Mouse (Mus musculus): ENCODE results near the gene Fnip2.
"Not testable (repeated sequence)": the region's sequence is repeated elsewhere in the genome, so short reads cannot be mapped to it uniquely, and the experiment has no call there.

The Fnip2 gene

DNA sequence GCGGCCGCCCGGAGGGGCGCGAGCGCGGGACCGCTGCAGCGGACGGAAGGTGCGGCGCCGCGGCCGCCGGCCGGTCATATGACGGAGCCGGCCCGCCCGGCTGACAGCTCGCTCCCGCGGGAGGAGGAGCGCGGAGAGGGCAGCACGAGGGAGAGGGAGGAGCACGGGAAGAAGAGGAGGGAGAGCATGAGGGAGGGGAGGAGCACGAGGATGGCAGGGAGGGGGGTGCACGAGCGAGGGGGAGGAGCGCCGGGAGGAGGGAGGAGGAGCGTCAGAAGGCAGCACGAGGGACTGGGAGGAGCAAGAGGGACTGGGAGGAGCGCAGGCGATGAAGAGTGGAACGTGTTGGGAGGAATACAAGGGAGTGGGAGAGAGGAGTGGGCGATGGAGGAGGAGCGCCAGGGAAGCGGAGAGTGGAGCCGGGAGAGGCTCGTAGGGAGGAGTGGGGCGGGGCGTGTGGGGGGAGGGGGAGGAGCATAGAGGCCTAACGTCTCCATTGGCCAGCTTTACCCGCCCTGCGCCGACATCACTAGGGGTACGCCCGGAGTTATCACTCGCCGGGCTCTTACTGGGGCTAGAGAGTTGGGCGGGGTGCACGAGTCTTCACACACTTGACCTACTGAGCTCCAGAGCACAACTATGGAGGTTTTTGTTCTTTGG, at the start of gene Fnip2:
Gene Fnip2, minus strand, starts transcription at position 94 of the 660 bp plus-strand sequence.
- DNase-seq, result peak; percentile 92 to 95

DNA sequence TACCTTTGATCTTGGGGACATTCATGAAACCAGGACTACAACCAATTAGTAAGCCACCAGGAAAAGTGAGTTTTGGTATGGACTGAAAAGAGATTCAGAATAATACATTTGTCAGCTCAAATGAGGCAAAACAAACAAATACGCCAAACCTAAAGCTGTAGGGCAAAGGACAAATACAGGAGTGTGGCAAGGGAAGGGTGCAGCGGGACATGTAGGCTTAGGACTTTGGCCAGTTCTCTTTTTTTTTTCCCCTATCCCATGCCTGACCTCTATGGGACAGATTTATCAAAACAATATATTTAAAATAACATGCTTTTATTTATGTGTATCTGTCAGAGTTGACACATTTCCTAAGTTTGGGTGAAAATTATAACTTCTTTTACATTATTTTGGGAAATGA, 42.3 kb upstream of the Fnip2 start:
- no peak for DNase-seq

DNA sequence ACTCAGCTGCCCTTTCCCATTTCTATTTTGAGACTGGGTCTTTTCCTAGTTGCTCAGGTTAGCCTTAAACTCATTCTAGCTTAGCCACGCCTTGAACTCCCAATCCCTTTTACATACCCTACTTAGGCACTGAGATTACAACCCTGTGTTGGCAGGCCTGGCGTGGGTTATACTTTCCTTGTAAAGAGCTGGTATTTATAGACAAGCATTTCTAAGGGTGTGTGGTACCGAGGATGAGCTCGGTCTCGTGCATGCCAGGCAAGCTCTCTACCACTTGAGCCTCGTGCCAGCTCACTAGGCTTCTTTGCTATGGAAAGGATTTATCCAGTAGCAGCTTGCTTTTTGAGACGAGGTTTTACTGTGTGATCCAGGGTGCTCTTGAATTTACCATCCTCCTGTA, 27.9 kb upstream of the Fnip2 start:
- DNase-seq, result no peak

DNA sequence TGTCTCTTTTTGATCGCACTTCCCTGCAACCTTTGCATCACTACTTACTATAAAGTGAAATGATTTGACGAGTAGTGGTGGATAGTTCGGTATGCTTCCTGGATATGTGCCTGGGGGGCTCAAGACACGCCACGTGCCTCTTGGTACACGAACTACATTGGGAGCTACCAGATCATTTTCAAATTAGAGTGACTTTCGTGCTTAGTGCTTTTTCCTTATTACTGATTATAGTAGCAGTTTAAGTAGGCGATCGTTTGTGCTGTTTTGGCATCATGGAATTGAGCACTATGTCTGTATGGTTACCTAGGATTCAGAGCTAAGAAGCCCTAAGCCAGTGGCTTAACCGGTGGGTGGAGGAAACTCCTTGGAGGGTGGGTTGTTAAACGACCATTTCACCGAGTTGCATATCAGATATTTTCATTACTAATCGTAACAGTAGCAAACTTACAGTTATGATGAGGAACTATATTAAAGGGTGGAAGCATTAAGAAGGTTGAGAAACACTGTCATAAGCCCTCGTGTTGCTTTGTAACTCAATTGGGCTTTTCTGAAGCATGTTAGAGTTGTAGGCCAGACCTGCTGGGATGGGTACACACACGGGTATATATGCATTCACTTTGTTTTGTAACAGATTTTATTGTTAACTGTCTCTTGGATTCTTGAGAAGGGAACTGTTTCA, 24.3 kb upstream of the Fnip2 start:
- no peak for DNase-seq

DNA sequence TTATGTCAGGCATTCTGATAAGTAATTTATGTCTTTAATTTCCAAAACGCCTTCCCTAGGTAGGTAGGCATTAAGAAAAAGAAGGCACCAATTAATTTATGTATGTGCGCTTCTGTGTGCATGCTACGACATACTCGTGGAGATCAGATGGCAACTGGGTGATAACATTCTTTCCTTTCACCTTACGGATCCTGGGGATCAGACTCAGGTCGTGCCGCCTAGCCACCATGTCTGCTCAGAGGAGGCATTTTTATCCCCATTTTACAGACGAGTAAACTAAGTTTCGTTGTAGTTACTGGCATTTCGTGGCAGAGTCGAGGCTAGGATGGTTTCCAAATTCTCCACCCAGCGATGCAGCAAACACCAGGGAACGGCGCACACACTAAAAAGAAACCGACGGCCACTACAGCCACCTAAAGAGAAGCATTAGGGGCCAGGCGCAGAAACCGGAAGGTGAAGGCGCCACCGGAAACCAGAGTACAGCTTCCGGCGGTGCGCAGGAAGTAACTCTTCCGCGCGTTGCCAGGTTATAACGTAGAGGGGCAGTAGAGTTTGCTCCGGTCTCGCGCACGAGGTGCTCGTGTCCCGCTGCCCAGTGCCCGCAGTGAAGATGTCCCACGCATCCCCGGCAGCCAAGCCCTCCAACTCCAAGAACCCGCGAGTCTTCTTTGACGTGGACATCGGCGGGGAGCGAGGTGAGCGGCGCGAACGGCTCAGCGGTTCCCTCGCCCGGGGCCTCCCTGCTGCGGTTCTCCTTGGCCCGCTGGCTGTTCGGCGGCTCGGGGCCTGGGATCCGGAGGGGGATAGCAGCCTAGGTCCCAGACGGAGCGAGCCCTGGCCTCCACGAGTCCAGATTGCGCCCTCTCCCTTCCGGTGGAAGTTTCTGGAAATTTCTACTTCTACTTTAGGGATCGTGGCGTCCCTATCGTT, 23.5 kb upstream of the Fnip2 start, which contains the start of gene Ppid:
Gene Ppid, plus strand, starts transcription at position 480 of the 930 bp plus-strand sequence.
- peak; percentile 83 to 87 for DNase-seq

DNA sequence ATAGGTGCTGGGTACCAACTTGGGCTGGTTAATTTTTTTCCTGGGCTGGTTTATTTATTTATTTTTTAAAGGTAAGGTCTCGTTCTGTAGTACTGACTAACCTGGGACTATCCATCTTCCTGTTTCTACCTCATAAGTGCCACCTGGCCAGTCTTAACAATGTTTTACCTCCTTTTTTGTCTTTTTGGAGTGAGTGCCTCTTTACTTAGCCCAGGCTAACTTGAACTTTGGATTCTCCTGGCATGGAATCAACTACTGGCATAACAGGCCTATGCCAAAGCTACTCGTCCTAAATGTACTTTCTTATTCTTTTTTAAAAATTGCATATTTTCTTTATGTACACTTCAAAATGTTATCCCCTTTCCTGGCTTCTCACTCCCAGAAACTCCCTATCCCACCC, 22.1 kb upstream of the Fnip2 start:
- DNase-seq, result peak; percentile 31 to 69

DNA sequence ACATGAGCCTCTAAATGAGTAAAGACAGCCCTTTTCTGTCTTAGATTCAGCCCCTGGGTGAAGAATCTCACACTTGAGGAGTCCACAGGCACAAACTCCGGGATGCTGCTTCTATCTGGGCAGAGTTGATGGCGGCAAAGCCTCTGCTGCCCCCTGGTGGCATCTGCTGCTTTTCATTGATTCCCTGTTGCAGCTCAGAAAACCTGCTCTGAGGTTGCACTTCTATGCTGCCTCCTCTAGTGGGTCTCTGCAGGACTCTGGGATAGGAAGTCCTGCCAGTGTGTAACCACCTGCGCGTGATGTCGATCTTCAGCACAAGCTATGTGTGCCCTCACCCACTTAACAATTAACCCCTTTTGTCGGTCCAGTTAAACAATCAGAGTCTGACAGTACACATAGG, 19.2 kb upstream of the Fnip2 start:
- DNase-seq, result peak; percentile 93 to 95

DNA sequence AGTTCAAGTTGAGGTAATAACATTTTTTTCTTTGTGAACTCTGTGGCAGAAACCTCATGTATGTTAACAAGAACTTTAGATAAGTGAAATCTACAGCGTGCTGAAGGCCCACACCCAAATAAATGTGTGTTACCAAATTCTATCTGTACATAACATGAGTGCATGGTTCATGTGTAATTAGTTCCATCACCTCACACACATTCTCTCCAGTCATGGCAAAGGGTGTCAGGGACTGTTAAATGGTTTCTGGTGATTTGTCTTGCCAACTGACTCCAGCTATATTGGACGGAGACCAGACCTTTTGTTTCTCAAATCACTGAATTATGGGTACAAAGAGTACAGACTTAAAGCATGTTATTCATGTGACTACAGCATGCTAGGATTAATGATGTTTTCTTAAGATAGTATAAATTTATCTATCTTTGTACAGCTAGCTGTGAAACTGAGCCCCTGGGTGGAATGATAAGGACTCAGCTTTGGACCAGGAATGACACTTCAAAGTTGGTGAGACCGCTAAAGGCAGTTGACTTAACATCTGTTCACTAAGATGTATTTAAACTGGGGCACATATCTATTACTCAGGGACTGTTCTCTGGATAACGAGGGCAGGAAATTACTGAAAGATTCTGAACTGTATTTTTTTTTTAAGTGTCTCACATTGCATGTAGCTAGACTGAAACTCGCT, 12.4 kb upstream of the Fnip2 start:
- DNase-seq, result no peak

DNA sequence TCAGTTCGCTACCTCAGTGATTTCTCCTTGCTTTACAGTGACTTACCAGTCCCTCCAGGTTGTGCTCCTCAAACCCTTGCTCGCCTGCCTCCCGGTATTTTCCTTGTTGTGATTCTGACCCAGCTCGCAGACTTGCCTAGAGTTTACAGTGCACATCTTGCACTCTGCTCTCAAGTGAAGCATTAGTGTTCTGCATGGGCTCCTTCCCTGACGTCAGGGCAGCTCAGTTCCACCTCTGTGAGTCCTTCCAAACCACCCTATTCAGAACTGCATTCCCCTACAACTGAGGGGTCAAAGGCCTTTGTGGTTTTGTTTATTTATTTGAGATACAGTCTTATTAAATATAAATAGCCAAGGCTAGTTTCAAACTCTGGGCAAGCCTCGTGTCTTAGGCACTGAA, 10.6 kb upstream of the Fnip2 start:
- peak; percentile 64 to 68 for DNase-seq

DNA sequence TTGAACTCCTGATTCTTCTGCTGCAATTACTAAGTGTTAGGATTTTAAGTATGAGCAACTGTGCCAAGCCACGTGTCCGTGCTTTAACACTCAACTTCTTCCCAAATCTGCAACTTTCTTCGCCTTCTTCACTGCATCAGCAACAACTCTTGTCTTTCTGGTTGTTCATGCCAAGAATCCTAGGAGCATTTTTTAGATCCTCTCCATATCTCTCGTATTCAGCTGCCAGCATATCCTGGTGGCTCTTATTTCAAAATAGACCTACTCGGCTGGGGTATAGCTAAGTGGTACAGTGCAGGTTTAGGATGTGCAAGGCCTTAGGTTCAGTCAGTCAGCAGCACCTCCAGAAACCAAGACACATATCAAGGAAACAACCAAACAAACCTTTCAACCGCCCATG, 10.0 kb upstream of the Fnip2 start:
- DNase-seq, result no peak

DNA sequence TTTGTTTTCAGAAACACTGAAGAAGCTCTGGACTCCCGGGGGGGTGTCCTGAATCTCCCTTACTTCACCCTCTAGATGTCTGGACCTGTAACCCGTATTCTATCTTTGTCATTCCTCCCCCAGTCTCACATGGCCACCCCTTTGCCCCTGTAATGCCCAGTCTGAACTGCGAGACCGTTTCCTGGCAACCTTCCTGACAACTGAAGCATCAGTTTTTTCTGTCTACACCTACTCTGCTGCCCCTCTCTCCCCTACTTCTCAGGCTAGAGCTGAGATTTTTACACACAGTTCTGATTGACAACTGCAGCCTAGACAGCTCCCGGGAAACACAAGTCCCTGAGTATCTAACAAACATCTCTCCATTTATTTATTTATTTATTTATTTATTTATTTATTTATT, 9.3 kb upstream of the Fnip2 start:
- DNase-seq, result peak in 1 of 2 experiments; percentile 45

DNA sequence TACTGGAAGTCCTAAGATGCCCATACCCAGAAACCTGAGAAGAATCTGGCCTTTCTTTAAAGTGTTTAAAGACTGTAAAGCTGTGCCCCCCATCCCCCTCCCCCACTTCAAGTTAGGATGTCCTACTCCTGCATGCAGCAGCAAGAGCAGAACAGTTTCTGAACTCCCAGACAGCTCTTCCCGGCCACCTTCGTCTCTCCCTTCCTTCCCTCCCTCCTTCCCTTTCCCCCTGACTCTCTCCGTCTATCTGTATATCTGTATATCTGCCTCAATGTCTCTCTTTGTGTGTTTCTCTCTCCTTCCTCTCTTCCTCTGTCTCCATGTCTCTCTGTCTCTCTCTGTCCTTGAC, 8.8 kb upstream of the Fnip2 start:
- no peak for DNase-seq

DNA sequence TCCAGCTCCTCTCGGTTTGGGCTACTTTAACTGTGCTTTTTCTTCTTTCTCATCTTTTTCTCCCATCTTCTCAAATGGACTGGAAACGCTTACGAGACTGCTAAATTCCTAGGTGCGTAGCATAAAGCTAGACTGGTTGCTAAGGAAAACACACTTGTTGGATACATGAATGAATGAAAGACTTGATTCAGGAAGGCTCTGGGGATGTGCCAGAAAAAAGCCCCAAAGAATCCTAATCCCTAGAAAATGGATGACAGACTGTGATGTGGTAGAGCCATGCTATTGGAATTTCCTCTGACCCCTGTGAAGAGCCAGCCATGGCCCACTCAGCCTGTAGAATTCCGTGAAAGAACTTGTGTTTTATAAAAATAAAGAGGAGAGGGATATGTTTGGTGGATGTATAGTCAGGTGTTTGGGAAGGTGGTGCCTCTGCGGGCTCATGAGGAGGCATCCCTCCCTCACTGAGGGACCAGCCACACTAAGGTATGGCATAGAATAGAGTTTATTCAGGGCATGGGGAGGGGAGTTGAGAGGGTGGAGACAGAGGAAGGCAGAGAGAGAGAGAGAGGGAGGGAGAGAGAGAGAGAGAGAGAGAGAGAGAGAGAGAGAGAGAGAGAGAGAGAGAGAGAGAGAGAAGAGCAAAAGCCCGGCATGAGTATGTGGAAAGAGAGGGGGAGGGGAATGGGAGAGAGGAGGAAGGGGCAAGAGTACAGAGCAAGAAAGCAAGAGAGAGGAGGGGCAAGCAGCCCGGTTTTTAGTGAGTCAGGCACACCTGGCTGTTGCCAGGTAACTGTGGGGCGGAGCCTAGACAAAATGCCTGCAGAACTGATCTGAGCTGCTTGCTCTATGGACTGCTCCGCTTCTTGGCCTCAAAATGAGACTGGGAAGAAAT, 8.2 kb upstream of the Fnip2 start:
- DNase-seq, result peak; percentile 71 to 76

DNA sequence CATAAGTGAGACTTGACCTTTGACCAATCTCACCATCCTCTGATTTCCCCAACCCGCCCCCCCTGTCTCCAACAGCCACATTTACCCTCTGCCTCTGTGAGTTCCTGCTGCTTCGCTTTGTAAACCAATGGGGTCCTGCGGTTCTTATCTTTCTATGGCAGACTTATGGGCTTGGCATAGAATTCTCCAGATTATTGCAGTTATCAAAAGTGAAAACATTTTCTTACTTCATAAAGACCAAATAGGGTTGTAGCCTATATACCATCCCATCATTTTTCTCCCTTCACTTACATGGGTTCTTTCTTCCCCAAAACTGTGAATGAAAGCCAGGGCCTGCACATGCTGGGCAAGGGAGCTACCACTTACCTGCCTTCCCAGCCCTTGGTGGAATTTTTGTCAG, 6.7 kb upstream of the Fnip2 start:
- DNase-seq, result no peak

DNA sequence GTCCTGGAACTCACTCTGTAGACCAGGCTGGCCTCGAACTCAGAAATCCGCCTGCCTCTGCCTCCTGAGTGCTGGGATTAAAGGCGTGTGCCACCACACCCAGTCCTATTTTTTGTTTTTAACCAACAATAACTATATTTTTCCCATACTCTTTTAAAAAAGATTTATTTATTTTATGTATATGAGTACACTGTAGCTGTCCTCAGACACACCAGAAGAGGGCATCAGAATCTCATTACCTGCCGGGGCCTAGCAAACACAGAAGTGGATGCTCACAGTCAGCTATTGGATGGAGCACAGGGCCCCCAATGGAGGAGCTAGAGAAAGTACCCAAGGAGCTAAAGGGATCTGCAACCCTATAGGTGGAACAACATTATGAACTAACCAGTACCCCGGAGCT, 5.8 kb upstream of the Fnip2 start:
- not testable (repeated sequence) for DNase-seq

DNA sequence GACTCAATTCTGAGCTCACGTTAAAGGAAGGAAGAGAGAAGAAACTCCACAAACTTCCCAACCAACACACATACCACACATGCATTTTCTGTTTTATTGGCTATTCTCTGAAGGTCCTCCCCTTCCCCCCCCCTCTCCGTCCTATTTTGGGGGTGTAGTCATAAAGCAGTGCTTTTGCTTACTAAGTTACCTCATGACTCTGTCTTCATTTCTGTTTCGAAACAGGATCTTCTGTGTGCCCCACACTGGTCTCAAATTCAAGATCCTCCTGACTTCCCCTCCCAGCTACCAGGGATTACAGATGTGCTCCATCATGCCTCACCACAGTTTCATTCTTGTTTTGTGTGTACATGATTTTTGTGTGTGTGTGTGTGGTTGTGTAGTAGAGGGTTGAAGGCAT, 4.8 kb upstream of the Fnip2 start:
- DNase-seq, result no peak

DNA sequence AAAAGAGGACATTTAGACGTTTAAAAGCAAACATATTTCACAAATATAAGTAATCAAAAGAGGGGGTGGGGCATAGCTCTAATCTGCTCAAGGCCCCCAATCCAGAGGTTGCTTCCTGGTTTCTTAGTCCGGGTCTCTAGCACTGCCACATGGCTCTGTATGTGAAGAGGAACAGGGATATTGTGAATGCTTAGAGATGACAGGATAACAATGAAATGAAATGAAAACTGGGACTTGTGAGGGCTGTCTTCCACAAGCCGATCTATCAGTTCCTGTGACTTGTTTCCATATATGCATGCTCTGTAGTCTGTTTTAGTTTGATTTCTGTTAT, 1.7 kb upstream of the Fnip2 start:
- DNase-seq, result no peak

DNA sequence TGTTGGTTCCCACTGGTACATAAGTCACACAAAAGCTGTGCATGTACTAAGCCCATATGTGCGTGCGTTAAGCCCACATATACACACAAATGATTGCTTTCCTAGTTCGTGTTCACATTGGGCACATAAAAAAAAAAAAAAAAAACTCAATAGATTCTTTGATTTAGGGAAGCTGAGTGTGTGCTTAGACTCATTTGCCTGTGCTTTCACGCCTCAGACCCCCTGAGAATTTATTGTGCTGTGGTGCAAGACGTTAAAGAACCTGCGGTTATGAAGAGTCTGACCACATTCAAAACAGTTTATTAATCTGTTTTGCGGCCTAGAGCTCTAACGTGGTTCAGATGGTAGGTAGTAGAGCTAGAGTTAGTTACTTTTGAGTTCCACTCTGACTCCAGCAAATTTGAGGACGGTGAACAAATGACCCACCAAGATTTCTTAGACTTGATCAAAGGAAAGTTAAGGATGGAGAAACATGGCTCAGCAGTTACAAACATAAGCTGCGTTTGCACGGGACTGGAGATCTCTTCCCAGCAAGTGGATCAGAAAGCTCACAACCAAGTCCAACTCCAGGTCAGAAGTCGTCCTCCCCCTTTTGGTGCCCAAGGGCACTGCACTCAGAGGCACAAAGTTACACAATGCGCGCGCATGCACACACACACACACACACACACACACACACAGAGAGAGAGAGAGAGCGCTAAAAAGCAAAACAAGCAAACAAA, 1.2 kb upstream of the Fnip2 start:
- DNase-seq, result no peak

DNA sequence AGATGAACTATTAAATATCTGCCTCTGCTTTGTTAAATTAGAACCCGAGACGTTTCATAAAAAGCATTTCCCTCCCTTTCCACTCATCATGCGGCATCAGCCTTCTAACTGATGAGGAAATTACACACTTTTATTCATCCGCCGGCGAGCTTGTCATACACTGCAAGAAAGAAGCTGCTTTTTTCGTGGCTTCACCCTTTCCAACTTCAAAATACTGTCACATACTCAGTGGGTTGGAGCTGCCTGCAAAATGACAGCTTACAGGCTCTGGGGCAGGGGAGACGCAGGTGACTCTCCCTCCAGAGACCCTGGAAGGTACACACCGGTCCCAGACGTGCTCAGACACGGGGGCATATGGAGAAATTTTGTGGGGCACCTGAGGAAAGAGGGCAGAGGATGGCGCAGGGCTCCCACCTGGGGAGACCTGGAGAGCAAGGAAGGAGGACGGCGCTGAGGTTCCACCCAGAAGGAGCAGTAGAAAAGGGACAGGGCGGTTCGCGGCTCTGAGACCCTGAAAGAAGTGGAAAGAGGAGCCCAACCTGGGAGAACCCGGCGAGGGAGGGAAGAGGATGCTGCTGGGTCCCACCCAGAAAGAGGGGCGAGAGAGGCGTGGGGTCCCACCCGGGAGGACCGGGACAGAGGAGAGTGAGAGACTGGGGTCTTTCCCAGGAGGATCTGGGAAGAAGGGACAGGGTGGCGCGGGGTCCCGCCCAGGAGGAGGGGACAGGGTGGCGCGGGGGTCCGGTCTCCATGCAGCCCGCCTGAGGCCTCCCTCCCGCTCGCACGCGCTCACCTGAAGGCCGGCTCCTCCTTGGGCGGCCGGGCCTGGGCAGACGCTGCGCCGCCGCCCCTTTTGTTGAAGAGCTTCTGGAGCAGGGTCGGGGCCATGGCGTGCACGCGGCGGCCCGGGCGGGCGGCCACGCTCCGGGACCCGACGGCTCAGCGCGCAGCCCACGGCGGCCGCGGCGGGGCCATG, 592 bp downstream of the Fnip2 start:
- peak in 1 of 2 experiments; percentile 41 for DNase-seq
